Mouse (Mus musculus) cortical plate, adult 2 months (tissue): ENCODE data around the gene Nbea.

Experiments used
- CTCF ChIP-seq: fragments of 200-500 bp; IDR thresholded peaks from 2 replicates; pipeline ENCODE4 v1.5.1; 2011; ENCODE audit warnings: mild to moderate bottlenecking, control low read depth, low read length; ENCODE audit not compliant: insufficient read depth; ENCODE audit errors: extremely low read depth
- POLR2A ChIP-seq: fragments of 200-500 bp; IDR thresholded peaks from 2 replicates; pipeline ENCODE4 v1.6.1; 2011; ENCODE audit warnings: mild to moderate bottlenecking, low read length, control low read depth; ENCODE audit not compliant: insufficient read depth; ENCODE audit errors: extremely low read depth

- TF ChIP-seq CTCF (no peak), POLR2A (no peak)
These were observed 441.3 kb downstream of the Nbea start for GRCm38 (mm10) chr3:55742218-55742617.
